Mouse (Mus musculus) spleen, adult 2 months (tissue): Measurements from ENCODE around the gene Prss21. TPM values are rescaled to one million over a fixed set of nuclear protein-coding genes. Genes with fewer than 3 reads are reported as not detected.
"Not testable (repeated sequence)": the region's sequence is repeated elsewhere in the genome, so short reads cannot be mapped to it uniquely, and the experiment has no call there.

ENCODE experiments used
- DNase-seq, 2 experiments: peaks; one replicate each; pipeline versions ENCODE4 v3.0.0 to v3.0.0-alpha.2; 2012 to 2021; ENCODE audit warnings: low spot score in 2 of 2, low read depth in 1 of 2
- H3K27ac ChIP-seq: fragments of 200-500 bp; 2 replicates; pipeline ENCODE4 v1.5.1; 2012; ENCODE audit warnings: low read length, inconsistent platforms; ENCODE audit not compliant: insufficient read depth
- H3K27me3 ChIP-seq: fragments of 200-500 bp; 2 replicates; pipeline ENCODE4 v1.6.1; 2012; ENCODE audit warnings: mild to moderate bottlenecking, moderate library complexity, low read length, inconsistent platforms; ENCODE audit not compliant: control insufficient read depth, insufficient read depth
- H3K36me3 ChIP-seq: fragments of 200-500 bp; 2 replicates; pipeline ENCODE4 v1.6.1; 2012; ENCODE audit warnings: mild to moderate bottlenecking, low read length, inconsistent platforms; ENCODE audit not compliant: control insufficient read depth, insufficient read depth
- H3K4me1 ChIP-seq: fragments of 200-500 bp; 2 replicates; pipeline ENCODE4 v1.6.1; 2011; ENCODE audit warnings: inconsistent platforms; ENCODE audit not compliant: control insufficient read depth, insufficient read depth, insufficient read length
- H3K4me3 ChIP-seq: fragments of 200-500 bp; 2 replicates; pipeline ENCODE4 v1.5.1; 2011; ENCODE audit warnings: mild to moderate bottlenecking, inconsistent platforms; ENCODE audit not compliant: insufficient read depth, insufficient read length; ENCODE audit errors: extremely low read depth
- CTCF ChIP-seq: fragments of 200-500 bp; IDR thresholded peaks from 2 replicates; pipeline ENCODE4 v1.5.1; 2011; ENCODE audit warnings: mild to moderate bottlenecking, inconsistent platforms; ENCODE audit not compliant: insufficient read depth, insufficient read length, insufficient replicate concordance; ENCODE audit errors: extremely low read depth
- POLR2A ChIP-seq: fragments of 200-500 bp; IDR thresholded peaks from 2 replicates; pipeline ENCODE4 v1.6.1; 2011; ENCODE audit warnings: low read depth, low read length, inconsistent platforms
- WGBS: fragments of 180-500 bp; shearing (Covaris S2); methylation state at CpG from one replicate; pipeline ENCODE4 v1.1.7; 2018; 5-methylcytosine and 5-hydroxymethylcytosine counted together
- polyA plus RNA-seq: library from polyadenylated mRNA; depleted of rRNA; stranded (reverse); fragments of >200 nt; gene quantifications from 2 replicates; pipeline ENCODE4 v1.2.3, GENCODE M21; 2012

Gene Prss21
- polyA plus RNA-seq, 1 experiment, result not detected

- Histone ChIP-seq H3K27ac (no peak overlapping the region), H3K27me3 (no peaks in the 10 kb centered on the region), H3K4me1 (no peaks in the 10 kb centered on the region), H3K36me3 (no peaks in the 10 kb centered on the region), H3K4me3 (no peak overlapping the region)
- DNase-seq, result no peak
- no peak for TF ChIP-seq CTCF
- WGBS, result 93% methylated on average over 2 of the region's 2 CpGs
Measured at GRCm38 (mm10) chr17:23857913-23858312, 9.9 kb upstream of the Prss21 start.

DNA sequence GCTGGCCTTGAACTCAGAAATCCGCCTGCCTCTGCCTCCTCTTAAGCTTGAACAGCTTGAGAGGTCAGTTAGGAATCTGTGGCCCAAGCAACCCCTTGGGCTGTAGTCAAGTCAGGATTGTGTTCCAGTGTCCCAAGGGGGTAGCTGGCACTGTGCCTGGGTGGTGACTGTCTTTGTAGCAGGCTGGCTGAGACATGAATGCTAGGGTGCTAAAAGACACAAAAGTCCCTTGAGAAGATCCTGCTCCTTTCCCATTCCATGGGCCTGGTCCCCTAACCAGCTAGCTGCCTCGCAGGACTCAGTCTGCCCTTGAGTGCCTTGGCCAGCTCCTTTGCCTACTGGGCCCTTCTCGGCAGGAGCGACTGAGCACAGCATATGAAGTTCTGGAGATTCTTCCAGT, 4.9 kb upstream of the Prss21 start:
- Histone ChIP-seq H3K4me3 (no peak overlapping the region), H3K36me3 (no peaks in the 10 kb centered on the region), H3K27me3 (no peaks in the 10 kb centered on the region), H3K27ac (no peak overlapping the region), H3K4me1 (no peaks in the 10 kb centered on the region)
- WGBS, result 85% methylated on average over 4 of the region's 4 CpGs
- TF ChIP-seq CTCF, result no peak
- no peak for TF ChIP-seq POLR2A
- no peak for DNase-seq

DNA sequence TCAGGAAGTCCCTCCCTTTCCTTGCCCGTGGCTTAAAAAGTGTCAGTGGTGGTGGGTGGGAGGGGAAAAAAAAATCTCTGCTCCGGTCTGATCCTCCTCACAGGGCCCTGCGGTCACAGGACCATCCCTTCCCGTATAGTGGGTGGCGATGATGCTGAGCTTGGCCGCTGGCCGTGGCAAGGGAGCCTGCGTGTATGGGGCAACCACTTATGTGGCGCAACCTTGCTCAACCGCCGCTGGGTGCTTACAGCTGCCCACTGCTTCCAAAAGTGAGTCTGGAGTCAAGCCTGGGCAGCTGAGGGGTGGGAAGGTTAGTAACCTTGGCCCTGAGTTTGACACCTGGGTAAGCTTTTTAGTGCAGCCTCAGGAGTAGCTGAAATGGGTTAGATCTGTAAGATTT, 657 bp downstream of the Prss21 start:
- no peak for DNase-seq
- H3K36me3 ChIP-seq, result no peaks in the 10 kb centered on the region
- 83% methylated on average over 11 of the region's 11 CpGs for WGBS
- TF ChIP-seq CTCF (no peak), POLR2A (no peak)
- H3K27ac ChIP-seq, result no peak overlapping the region
- H3K27me3 ChIP-seq, result no peaks in the 10 kb centered on the region
- H3K4me1 ChIP-seq, result no peaks in the 10 kb centered on the region
- H3K4me3 ChIP-seq, result no peak overlapping the region

GRCm38 (mm10) chr17:23873884-23874856, 6.3 kb downstream of the Prss21 start:
- no peak overlapping the region for H3K4me3 ChIP-seq
- DNase-seq, result no peak
- 69% methylated on average over 8 of the region's 8 CpGs for WGBS
- TF ChIP-seq CTCF, result peak; percentile 19; the same call in 1 of the 2 replicates
- no peak for TF ChIP-seq POLR2A
- no peak overlapping the region for H3K27ac ChIP-seq
- H3K4me1 ChIP-seq, result no peaks in the 10 kb centered on the region
- H3K36me3 ChIP-seq, result no peaks in the 10 kb centered on the region
- H3K27me3 ChIP-seq, result no peaks in the 10 kb centered on the region

DNA sequence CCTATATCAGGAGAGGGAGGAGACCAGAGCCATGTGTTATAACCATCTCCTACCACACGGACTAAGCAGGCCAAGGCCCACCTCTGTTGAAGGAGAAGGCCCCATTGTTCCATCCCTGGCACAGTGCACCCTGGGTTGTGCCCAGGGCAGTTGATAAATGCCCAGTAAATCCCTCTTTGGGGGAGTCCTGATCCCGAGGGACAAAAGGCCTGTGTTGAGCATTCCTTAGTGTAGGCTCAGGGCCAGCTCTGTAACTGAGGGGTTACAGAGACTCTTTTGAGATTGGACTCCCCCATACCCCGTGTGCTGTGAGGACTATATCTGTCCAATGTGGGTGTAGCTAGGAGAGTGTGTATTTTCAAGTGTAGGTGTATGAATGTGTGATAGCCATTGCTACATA, 8.9 kb downstream of the Prss21 start:
- no peak overlapping the region for H3K4me3 ChIP-seq
- no peak for TF ChIP-seq POLR2A
- TF ChIP-seq CTCF, result no peak

DNA sequence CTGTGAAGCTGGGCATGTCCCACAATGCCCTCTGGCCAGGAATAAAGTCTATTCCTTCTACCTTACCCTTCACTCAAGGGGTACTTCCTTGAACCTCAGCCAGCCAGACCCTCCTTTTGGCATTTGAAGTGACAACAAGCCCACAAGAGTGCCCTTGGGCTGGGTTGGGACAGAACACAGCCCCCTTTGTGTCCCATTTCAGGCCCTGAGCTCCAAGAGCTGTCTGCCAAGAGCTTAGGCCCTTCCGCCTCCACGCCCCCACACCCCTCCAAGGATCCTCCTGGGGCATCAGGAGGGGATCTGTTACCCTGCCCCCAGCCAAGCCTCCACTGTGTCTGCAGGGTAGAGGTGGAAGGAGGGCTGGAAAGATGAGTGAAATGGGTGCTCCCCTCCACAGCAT, 9.3 kb downstream of the Prss21 start:
- TF ChIP-seq CTCF (no peak), POLR2A (no peak)
- H3K27ac ChIP-seq, result no peak overlapping the region
- no peak for DNase-seq
- no peak overlapping the region for H3K4me3 ChIP-seq
- H3K4me1 ChIP-seq, result no peaks in the 10 kb centered on the region
- H3K27me3 ChIP-seq, result no peaks in the 10 kb centered on the region
- WGBS, result 92% methylated on average over 2 of the region's 2 CpGs
- H3K36me3 ChIP-seq, result no peaks in the 10 kb centered on the region

More for the DNA sequence above, 8.9 kb downstream of the Prss21 start:
- 69% methylated on average over 3 of the region's 3 CpGs for WGBS
- DNase-seq, result no peak
- H3K36me3 ChIP-seq, result no peaks in the 10 kb centered on the region
- H3K4me1 ChIP-seq, result no peaks in the 10 kb centered on the region
- H3K27ac ChIP-seq, result no peak overlapping the region
- no peaks in the 10 kb centered on the region for H3K27me3 ChIP-seq

DNA sequence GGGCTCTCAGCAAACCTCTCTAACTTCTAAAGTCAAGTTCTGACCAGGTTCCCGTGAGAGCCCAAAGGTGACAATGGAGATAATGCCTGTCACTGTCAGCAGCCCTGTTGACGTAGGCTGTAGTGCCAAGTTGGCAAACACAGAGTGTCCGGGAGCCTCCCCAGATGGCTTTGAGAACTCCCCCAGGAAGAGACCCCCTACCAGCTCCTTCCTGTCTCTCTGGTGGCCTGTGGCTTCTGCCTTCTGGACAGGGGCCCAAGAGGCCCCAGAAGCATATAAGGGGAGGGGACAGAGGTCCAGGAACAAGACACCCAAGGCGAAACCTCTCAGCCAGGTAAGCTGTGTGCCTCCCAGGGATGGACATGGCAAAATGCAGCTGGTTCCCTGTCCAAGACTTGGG, 12.7 kb downstream of the Prss21 start, which contains the start of the genes Dcpp1 and Dcpp2:
TSS of gene Dcpp1 (plus strand) at position 301 of the 400 bp plus-strand sequence.
TSS of gene Dcpp2 (plus strand) at position 305 of the 400 bp plus-strand sequence.
- H3K4me1 ChIP-seq, H3K36me3 ChIP-seq, H3K4me3 ChIP-seq, H3K27ac ChIP-seq, H3K27me3 ChIP-seq, DNase-seq: not testable (repeated sequence)
- 73% methylated on average over 4 of the region's 4 CpGs for WGBS

DNA sequence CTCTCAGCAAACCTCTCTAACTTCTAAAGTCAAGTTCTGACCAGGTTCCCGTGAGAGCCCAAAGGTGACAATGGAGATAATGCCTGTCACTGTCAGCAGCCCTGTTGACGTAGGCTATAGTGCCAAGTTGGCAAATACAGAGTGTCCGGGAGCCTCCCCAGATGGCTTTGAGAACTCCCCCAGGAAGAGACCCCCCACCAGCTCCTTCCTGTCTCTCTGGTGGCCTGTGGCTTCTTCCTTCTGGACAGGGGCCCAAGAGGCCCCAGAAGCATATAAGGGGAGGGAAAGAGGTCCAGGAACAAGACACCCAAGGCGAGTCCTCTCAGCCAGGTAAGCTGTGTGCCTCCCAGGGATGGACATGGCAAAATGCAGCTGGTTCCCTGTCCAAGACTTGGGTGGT, 49.3 kb downstream of the Prss21 start, which contains the start of gene Dcpp3:
TSS of gene Dcpp3 (plus strand) at position 301 of the 400 bp plus-strand sequence.
- DNase-seq, result not testable (repeated sequence)
- WGBS, result 56% methylated on average over 4 of the region's 4 CpGs

More for the DNA sequence above, 49.3 kb downstream of the Prss21 start, which contains the start of gene Dcpp3:
- H3K27me3 ChIP-seq, H3K27ac ChIP-seq, H3K4me1 ChIP-seq, H3K36me3 ChIP-seq, H3K4me3 ChIP-seq: not testable (repeated sequence)
